Mouse (Mus musculus): ENCODE measurements around the gene Angpt4.

Angpt4 gene

GRCm38 (mm10) chr2:151980355-151980693 is 69.3 kb downstream of the Angpt4 start:
- DNase-seq (ENCODE audit: low read depth, low spot score), result no peak

- DNase-seq (ENCODE audit: low read depth, low spot score), result no peak
Measured at GRCm38 (mm10) chr2:151981268-151981667, 70.3 kb downstream of the Angpt4 start.

GRCm38 (mm10) chr2:151982476-151982875 is 71.5 kb downstream of the Angpt4 start:
- DNase-seq (ENCODE audit: low read depth, low spot score), result no peak

- DNase-seq (ENCODE audit: low read depth, low spot score), result no peak
Measured at GRCm38 (mm10) chr2:151984019-151984418, 73.0 kb downstream of the Angpt4 start.

- no peak for DNase-seq (ENCODE audit: low read depth, low spot score)
Measured at GRCm38 (mm10) chr2:151985426-151986172, 74.6 kb downstream of the Angpt4 start.

GRCm38 (mm10) chr2:151986958-151987357 is 75.9 kb downstream of the Angpt4 start:
- DNase-seq (ENCODE audit: low read depth, low spot score), result no peak

- DNase-seq (ENCODE audit: low read depth, low spot score), result no peak
Measured at GRCm38 (mm10) chr2:151988978-151989377, 78.0 kb downstream of the Angpt4 start.

GRCm38 (mm10) chr2:151990985-151991394 is 80.0 kb downstream of the Angpt4 start:
- no peak for DNase-seq (ENCODE audit: low read depth, low spot score)

- no peak for DNase-seq (ENCODE audit: low read depth, low spot score)
Measured at GRCm38 (mm10) chr2:151991446-151991845, 80.4 kb downstream of the Angpt4 start.

- peak; percentile 67 for DNase-seq (ENCODE audit: low read depth, low spot score)
Measured at GRCm38 (mm10) chr2:151994350-151995122, 83.5 kb downstream of the Angpt4 start.
